Mouse (Mus musculus) CD4-positive, CD25-positive, alpha-beta regulatory T cell, adult 2 months (primary cell): ENCODE measurements around the gene Ephb4.

Experiments
- DNase-seq: peaks from one replicate; pipeline ENCODE4 v3.0.0-alpha.2; 2012; ENCODE audit warnings: low read depth, low spot score

Gene Ephb4

DNA sequence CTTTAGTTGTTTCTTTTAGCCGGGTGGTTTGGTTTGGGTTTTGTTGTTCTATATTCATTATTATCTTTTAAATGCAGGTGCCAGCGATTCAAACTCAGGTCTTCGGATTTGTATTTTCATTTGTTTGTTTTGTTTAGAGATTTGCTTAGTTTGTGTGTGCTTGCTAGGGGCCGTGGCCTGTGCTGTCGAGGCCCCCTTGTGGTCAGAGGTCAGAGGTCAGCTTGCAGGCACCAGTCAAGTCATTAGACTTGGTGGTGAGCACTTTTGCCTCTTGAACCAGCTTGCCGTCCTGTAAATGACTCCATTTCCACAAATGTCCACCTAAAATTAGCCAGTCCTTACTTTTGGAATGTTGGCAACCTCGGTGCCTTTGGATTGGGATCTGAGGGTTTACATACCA, 8.5 kb downstream of the Ephb4 start:
- peak; percentile 21 for DNase-seq

DNA sequence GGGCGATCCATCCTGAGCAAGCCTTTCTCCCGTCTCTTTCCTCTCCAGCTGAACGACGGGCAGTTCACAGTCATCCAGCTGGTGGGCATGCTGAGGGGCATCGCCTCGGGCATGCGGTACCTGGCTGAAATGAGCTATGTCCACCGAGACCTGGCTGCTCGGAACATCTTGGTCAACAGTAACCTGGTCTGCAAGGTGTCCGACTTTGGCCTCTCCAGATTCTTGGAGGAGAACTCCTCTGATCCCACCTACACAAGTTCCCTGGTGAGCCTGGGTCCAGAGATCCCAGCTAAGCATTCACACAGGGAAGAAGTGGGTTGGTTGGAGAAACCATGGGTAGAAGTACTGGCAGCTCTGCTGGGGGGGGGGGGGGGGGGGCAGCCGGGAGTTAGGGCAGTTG, 19.8 kb downstream of the Ephb4 start:
- no peak for DNase-seq

DNA sequence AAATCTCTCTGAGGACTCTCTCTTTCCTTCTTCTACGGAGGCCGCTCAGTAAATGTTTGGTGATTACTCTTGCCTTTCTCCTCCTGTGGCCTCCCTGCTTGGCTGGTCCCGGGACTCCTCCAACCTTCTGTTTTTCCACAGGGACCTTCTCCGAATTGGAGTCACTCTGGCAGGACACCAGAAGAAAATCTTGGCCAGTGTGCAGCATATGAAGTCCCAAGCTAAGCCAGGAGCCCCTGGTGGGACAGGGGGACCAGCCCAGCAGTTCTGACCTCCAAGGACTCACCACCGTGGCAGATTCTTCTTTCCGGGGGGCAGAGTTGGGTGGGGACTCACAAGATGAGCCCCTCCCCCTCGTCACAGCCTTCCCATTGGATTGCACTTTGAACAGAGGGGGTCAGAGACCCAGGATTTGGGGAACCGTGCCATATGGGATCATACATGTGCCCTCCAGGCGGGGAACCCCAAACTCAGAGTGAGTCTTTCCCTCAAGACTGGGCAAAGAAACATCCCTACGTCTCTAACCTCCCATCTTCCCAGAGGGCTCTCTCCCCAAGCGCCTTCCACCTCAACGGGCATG, 23.6 kb downstream of the Ephb4 start:
- DNase-seq, result no peak

DNA sequence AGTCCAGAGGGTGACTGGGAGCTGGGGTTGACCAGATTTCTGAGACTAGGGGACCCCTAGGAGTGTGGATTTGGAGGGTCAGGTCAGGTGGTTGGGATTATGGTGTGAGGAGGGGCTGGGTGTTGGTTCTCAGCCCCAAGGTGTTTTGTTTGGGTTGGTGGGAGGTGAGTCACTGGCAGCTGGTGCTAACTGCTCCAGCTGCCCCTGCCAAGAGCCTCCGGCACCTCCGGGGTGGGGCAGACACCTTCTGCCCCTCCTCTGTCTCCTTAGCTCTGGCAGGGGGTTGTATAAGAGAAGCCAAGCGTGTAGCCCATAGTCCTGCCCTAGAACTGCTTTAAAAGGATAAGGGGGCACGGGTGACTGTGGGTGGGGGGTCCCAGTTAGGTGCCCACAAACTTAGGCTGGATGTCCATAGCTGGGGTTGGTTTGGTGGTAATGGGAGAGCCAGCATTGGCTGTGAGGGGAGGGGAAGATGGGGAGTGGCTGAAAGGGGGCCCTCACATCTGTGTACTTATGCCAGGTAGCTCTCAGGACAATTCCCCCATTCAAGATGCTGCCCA, 24.7 kb downstream of the Ephb4 start:
- DNase-seq, result no peak

DNA sequence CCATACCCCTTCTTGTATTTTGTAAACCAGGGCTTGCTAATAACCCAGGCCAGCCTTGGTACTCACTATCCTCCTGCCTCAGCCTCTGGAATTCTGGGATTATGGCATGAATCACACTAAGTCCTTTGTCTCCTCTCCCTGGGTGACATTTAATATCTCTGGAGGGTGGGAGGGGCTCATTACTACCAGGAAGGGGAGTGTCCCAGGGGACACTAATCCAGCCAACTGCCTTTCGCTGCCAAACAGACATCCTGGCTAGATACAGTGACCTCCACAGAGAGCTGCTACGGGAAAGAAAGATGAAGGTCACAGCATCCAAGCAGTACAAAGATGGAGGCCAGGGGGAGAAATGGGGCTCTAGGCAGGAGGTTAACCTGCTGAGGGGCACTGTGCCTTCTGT, 25.7 kb downstream of the Ephb4 start:
- DNase-seq, result no peak

DNA sequence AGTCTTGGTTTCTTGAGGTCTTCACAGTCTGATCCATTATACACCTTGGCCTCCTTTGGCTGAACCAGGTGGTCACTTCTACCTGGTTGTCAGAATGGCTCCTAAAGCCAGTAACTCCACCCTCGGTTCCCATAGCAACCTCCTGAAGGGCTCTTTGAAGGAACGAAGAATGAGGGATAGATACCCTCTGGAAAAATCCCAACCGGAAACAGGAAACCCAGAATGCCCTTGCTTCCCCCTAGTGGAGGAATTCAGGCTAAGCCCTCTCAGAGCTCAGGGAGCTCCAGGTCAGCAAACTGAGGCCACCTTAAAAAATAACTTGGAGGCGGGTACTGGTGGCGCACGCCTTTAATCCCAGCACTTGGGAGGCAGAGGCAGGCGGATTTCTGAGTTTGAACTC, 26.3 kb downstream of the Ephb4 start:
- DNase-seq, result no peak

DNA sequence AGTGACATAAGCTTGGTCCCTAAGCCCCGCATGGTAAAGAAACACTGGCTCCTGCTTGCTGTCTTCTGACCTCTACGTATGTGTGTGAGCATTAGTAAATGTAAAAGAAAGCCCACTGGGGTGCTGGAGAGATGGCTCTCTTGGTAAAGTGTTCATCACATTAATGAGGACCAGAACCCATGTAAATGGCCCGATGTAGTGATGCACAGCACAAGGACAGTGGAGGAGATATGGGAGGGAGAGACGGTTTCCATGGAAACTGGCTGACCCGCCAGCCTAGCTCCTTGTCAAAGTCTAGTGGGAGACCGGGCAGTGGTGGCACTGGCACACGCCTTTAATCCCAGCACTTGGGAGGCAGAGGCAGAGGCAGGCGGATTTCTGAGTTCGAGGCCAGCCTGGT, 26.8 kb downstream of the Ephb4 start:
- DNase-seq, result no peak

DNA sequence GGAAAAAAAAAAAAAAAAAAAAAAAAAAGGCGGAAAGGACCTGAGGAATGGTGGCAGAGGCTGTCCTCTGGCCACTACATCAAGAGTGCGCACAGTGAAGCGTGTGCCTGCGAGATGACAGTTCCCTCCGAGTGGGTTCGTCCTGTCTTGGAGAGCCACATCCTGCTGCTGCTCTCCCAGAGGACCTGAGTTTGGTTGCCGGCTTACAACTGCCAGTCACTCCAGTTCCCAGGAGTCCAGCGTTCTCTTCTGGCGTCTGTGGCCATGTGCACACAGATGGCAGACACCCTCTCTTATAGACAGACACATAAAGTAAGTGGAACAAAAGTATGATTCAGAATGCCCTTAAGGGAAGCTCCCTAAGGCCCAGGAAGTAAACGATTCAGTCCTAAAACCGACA, 27.3 kb downstream of the Ephb4 start:
- DNase-seq, result no peak

DNA sequence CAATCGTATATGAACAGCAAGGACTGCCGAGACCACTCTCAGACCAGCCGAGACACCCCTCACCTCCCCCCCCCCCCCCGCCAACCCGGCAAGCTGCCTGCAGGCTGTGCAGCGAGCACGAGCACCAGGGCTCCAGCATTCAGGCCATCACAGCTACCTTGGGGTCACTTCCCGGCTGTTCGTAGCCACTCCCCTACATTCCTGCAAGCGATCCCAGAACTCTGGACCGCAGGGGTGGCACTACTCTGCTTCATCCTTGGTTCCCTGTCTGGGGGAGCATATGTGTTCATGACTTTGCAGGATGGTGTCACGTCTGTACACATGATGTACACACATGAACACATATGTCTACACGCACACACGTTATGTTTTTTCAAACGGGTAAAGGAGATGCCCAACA, 27.7 kb downstream of the Ephb4 start:
- DNase-seq, result no peak

DNA sequence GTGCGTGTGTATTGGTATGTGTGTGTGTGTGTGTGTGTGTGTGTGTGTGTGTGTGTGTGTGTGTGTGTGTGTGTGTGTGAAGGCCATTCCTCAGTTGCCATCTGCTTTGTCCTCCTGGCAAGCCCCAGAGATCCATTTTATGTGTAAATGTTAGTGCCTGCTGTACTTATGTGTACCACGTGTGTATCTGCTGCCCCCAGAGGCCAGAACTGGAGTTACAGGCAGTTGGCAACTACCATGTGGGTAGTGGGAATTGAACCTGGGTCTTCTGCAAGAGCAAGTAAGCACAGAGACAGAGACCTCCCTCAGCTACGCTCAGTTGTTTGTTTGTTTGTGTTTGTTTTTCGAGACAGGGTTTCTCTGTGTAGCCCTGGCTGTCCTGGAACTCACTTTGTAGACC, 31.2 kb downstream of the Ephb4 start:
- peak; percentile 76 for DNase-seq

DNA sequence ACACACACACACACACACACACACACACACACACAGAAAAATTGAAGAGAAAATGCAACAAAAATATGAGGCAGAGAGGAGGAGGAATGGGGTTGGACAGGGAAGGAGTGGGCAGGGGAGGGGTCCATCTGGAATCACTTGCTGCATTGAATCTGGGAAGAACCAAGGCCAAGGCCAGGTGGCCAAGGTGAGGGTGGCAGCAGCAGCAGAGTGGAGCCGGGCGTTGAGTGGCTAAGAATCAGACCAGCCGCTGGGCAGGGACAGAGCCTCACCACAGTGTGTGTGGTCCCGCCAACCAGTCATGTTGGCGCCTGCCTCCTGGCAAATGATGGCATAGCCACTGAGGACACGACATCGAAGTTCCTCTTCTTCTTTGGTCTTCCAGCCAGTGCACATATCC, 33.5 kb downstream of the Ephb4 start:
- no peak for DNase-seq

DNA sequence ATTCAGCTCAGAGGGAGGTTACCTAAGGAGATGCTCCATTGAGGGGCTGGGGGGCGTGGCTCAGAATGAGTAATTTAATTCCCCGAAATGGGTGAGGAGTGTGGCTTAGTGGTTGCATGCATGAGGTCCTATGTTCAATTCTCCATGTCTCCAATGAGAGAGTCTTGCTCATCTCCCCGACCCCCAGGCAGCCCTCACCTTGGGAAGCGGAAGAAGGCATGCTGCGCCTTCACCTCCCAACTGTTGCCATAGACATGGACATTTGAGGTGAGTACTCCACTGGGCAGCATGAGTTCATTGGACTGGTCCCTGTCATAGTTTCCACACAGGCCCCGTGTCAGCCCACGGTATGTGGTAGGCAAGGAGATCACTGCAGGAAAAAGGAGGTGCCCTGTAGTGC, 36.8 kb downstream of the Ephb4 start:
- DNase-seq, result no peak

DNA sequence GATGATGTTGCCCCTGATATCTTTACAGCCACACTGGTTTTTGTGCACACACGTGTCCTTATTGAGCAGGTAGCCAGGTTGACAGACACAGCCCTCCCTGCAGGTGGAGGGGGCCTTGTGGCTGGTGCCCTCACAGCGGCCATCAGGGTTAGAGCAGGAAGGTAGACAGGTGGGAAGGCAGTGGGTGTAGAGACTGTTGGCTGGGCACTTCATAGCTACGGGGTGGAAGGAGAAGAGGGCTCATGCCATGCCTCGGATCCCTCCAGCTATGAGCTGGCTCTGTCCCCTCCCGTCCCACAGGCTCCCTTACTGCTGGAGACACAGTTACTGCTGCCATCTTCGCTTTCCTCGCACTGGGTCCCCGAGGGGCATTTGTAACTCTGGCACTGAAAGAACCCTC, 41.7 kb downstream of the Ephb4 start:
- DNase-seq, result no peak

DNA sequence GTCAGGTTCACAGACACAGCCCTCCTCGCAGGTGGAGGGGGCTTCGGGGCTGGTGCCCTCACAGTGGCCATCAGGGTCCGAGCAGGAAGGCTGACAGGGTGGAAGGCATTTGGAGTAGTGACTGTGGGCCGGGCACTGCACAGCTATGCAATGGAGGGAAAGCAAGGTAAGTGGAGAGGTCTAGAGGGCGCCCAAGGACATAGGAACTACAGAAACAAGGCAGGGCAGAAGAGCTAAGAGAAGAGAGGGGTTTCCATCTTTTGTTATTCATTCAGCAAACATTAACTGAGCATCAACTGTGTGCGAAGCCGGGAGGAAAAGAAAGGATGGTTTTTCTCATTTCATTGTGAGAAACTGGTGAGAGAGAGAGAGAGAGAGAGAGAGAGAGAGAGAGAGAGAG, 44.5 kb downstream of the Ephb4 start:
- DNase-seq, result no peak

DNA sequence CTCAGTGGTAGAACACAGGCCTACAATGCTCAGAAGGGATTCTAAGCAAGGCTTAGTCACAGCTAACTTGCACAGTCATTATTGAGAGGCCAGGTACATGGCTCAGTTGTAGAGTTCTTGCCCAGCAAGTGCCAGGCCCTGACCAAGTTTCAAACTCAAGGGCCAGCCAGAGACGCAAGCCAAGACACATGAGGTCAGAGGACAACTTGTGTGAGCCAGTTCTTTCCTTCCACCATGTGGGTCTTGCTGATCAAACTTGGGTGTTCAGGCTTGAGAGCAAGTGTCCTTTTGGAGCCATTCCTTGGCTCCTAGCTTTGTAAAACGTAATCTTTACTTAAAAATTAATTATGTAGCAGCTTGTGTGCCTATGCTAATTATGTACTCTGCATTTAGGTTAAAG, 54.2 kb downstream of the Ephb4 start:
- DNase-seq, result no peak

DNA sequence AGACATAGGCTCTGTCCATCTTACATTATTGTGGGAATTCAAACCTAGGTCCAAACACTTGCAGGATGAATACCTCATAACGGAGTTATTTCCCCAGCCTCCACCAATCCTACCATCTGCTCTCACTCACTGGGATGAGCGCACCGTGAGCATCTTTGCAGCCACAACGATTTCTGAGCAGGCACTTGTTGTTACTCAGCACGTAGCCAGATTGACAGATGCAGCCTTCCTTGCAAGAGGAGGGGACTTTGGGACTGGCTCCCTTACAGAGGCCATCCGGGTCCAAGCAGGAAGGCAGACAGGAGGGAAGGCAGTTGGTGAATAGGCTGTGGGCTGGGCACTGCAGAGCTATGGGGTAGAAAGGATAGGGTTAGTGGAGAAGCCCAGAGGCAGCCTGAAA, 59.5 kb downstream of the Ephb4 start:
- no peak for DNase-seq

DNA sequence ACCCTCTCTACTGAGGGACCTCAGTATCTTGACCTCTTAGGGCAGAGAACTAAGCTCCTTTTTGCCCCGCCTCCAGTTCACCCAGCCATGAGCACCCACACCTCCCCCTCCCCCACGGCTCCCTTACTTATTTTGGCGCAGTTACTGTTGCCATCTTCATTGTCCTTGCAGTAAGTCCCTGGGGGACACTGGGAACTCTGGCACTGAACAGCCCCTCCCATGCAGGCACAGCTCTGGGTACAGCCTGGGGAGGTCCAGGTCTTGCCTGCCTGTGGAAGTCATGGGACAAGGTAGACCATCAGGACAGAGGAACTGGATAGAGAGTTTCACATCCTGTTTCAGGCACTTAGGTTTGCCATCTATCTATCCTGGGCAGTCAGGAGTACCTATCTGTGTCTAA, 60.2 kb downstream of the Ephb4 start:
- no peak for DNase-seq

DNA sequence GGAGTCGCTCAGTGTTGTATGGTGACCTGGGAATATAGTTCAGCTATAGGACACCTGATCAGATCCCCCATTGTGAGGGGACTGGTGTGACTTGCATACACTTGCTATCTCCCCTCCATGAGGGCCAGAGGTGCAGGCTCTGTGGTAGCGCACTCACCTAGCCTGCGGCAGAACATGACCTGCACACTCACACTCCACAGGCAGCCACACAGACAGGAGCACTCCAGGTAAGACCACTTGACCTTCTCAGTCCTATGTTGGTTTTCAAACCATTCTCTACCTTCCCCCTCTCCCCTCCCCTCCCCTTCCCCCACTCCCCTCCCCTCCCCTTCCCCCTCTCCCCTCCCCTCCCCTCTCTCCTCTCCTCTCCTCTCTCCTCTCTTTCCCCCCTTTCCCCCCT, 60.6 kb downstream of the Ephb4 start:
- no peak for DNase-seq

DNA sequence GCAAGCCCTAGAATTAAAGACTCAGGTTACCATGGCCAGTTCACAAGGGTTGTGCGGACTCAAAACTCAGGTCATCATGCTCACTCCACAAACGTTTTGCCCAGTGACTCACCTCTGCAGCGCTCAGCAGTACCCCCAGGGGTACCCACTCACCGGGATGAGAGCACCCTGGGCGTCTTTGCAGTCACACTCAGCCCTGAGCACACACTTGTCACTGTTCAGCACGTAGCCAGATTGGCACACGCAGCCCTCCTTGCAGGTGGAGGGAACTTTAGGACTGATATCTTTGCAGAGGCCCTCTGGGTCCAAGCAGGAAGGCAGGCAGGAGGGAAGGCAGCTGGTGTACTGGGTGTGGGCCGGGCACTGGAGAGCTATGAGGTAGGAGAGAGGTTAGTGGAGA, 61.3 kb downstream of the Ephb4 start:
- no peak for DNase-seq

DNA sequence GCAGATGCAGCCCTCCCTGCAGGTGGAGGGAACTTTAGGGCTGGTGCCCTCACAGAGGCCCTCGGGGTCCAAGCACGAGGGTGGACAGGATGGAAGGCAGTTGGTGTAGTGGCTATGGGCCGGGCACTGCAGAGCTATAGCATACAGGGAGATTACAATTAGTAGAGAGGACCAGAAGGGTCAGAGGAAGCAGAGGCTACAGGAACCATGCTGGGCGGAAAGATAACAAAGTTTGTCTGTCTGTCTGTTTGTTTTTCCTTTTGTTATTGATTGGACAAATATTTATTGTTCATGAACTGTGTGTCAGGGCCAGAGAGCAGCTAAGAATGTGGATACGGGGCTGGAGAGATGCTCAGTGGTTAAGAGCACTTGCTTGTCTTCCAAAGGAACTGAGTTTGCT, 64.3 kb downstream of the Ephb4 start:
- no peak for DNase-seq

DNA sequence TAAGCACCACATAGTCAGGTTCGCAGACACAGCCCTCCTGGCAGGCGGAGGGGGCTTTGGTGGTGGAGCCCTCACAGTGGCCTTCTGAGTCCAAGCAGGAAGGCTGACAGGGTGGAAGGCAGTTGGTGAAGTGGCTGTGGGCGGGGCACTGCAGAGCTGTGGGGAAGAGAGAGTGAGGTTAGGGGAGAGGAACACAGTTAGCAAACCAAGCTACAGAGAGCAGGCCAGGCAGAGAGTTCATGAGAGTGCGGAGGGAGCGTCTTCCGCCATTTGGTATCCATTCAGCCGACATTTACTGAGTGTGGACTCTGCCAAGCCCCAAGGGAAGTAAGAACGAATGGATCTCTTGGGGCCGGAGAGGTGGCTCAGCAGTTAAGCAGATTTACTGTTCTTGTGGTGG, 69.2 kb downstream of the Ephb4 start:
- no peak for DNase-seq

DNA sequence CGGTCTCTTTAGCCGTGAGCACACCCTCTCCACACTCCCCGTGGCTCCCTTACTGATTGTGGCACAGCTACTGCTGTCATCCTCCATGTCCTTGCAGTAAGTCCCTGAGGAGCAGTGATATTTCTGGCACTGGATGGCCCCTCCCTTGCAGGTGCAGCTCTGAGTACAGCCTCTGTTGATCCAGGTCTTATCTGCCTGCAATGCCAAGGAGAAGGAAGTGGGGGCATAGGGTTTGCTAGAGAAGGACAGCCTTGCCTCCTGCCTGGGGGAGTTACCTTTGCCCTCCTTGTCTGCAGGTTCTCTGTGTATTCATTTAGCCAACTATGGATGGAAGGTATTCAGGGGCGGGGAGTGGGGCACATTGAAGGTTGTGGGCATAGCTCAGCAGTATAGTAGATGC, 69.9 kb downstream of the Ephb4 start:
- no peak for DNase-seq

DNA sequence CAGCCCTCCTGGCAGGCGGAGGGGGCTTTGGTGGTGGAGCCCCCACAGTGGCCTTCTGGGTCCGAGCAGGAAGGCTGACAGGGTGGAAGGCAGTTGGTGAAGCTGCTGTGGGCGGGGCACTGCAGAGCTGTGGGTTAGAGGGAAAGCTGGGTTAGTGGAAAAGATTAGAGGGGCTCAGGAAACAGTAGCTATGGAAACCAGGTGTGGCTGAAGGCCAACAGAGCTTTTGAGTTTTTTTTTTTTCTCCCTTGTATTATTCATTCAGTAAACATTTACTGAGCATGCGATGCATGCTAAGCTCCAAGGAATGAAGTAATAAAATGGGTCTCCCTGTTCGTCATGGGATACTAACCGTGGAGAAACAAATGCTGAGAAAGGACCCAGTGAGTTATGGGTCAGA, 75.7 kb downstream of the Ephb4 start:
- DNase-seq, result peak; percentile 16
